Mouse (Mus musculus) spleen, embryonic (tissue): ENCODE results near the gene Cfap43.

Source experiments
- CTCF ChIA-PET: fragments of 350-600 bp; sonication (Branson Sonifier 250); formaldehyde crosslinking; loops from one replicate; lab custom pipeline; 2022; lab: Charles Lee

Gene Cfap43

GRCm38 (mm10) chr19:47817692-47818091 lies 101.4 kb downstream of the Cfap43 start:
- CTCF ChIA-PET, result interaction anchor here (0.6 kb wide), 1 partner anchor 344 kb away, joined by 10 read pairs; no protein-coding TSS in a partner anchor

GRCm38 (mm10) chr19:47814721-47815120 lies 104.4 kb downstream of the Cfap43 start:
- CTCF ChIA-PET, result no interaction called here

- CTCF ChIA-PET, result no interaction called here
These were observed 107.0 kb downstream of the Cfap43 start for GRCm38 (mm10) chr19:47812091-47812490.

GRCm38 (mm10) chr19:47798583-47798982 lies 120.5 kb downstream of the Cfap43 start:
- CTCF ChIA-PET, result no interaction called here

- CTCF ChIA-PET, result no interaction called here
These were observed 122.4 kb downstream of the Cfap43 start for GRCm38 (mm10) chr19:47796699-47797098.

- CTCF ChIA-PET, result no interaction called here
These were observed 123.9 kb downstream of the Cfap43 start for GRCm38 (mm10) chr19:47795009-47795728.

GRCm38 (mm10) chr19:47794331-47794730 lies 124.8 kb downstream of the Cfap43 start:
- CTCF ChIA-PET, result no interaction called here

GRCm38 (mm10) chr19:47790316-47791020 lies 128.6 kb downstream of the Cfap43 start:
- CTCF ChIA-PET, result no interaction called here

GRCm38 (mm10) chr19:47783898-47784297 lies 135.2 kb downstream of the Cfap43 start:
- CTCF ChIA-PET, result no interaction called here

GRCm38 (mm10) chr19:47780972-47781371 lies 138.1 kb downstream of the Cfap43 start:
- CTCF ChIA-PET, result no interaction called here

GRCm38 (mm10) chr19:47780145-47780544 lies 138.9 kb downstream of the Cfap43 start:
- CTCF ChIA-PET, result no interaction called here

GRCm38 (mm10) chr19:47777847-47778246 lies 141.2 kb downstream of the Cfap43 start:
- CTCF ChIA-PET, result no interaction called here

GRCm38 (mm10) chr19:47755625-47756024 lies 163.5 kb downstream of the Cfap43 start:
- CTCF ChIA-PET, result no interaction called here

- CTCF ChIA-PET, result interaction anchor here (0.9 kb wide), 1 partner anchor 1272 kb away, joined by 8 read pairs; no protein-coding TSS in a partner anchor
These were observed 164.2 kb downstream of the Cfap43 start for GRCm38 (mm10) chr19:47754931-47755330.

GRCm38 (mm10) chr19:47753921-47754320 lies 165.2 kb downstream of the Cfap43 start:
- CTCF ChIA-PET, result no interaction called here

GRCm38 (mm10) chr19:47752456-47752855 lies 166.6 kb downstream of the Cfap43 start:
- CTCF ChIA-PET, result no interaction called here

- CTCF ChIA-PET, result no interaction called here
These were observed 168.7 kb downstream of the Cfap43 start for GRCm38 (mm10) chr19:47750391-47750790.

GRCm38 (mm10) chr19:47748950-47749349 lies 170.1 kb downstream of the Cfap43 start:
- CTCF ChIA-PET, result no interaction called here

GRCm38 (mm10) chr19:47747072-47747471 lies 172.0 kb downstream of the Cfap43 start:
- CTCF ChIA-PET, result no interaction called here

GRCm38 (mm10) chr19:47731931-47732330 lies 187.2 kb downstream of the Cfap43 start:
- CTCF ChIA-PET, result interaction anchor here (0.6 to 1.1 kb wide), 4 partner anchors 195 to 1852 kb away, joined by 3 to 6 read pairs (median 4); no protein-coding TSS in a partner anchor

- CTCF ChIA-PET, result interaction anchor here (0.6 to 1.1 kb wide), 4 partner anchors 195 to 1851 kb away, joined by 3 to 6 read pairs (median 4); no protein-coding TSS in a partner anchor
These were observed 187.8 kb downstream of the Cfap43 start, which contains the start of gene Sfr1 for GRCm38 (mm10) chr19:47731071-47731881. Gene Sfr1 (plus strand): TSS chr19:47731682.

- CTCF ChIA-PET, result interaction anchor here (0.7 kb wide), 1 partner anchor 673 kb away, joined by 5 read pairs; no protein-coding TSS in a partner anchor
These were observed 188.4 kb downstream of the Cfap43 start for GRCm38 (mm10) chr19:47730691-47731070.
